In the genomic region with DNA sequence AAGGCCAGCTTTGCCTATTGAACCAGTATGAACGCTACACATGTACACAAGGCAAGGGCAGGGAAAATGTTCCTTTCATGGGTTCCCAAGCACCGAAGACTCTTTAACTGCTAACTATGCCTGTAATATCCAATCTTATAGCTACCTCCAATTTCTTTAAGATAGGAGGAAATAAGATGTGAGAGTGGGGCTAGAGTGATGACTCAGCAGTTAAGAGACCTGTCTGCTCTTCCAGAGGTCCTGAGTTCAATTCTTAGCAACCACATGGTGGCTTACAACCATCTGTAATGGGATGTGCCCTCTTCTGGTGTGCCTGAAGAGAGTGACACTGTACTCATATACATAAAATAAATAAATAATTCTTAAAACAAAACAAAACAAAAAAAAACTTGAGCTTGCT, we compare ENCODE assay signal across 3 mouse cellular contexts.
TF ChIP-seq lines count a peak whose summit lies in the region.

No protein-coding gene starts in this region.

TF ChIP-seq in CH12.LX, 34 proteins besides CTCF, POLR2A, EP300 and RAD21 (continued from another document):
- TF ChIP-seq MAFK (IDR thresholded peaks at IDR 0.05; ENCODE audit: insufficient replicate concordance, low read length) (peak; percentile 93), ZMIZ1 (IDR thresholded peaks at IDR 0.05; ENCODE audit: low read depth, low read length) (no peak)

TF ChIP-seq in ES-E14, 5 proteins besides CTCF, POLR2A, EP300 and RAD21:
- TF ChIP-seq MAFK (IDR thresholded peaks at IDR 0.05; ENCODE audit: insufficient read depth, low read depth, low read length) = peak; percentile 62; the same call in 1 of the 2 replicates
- TF ChIP-seq HCFC1 (IDR thresholded peaks at IDR 0.05; ENCODE audit: borderline replicate concordance, insufficient read depth, low read length) = no peak

TF ChIP-seq in MEL, 35 proteins besides CTCF, POLR2A, EP300 and RAD21 (continued from another document):
- TF ChIP-seq MAFK (IDR thresholded peaks at IDR 0.05; ENCODE audit: borderline replicate concordance, low read depth, low read length) = peak; percentile 85
